Mouse (Mus musculus) thymus, postnatal 25 days (tissue): ENCODE results near the gene Olfr1555-ps1.
"Not testable (repeated sequence)": the region's sequence is repeated elsewhere in the genome, so short reads cannot be mapped to it uniquely, and the experiment has no call there.

Experiments used
- DNase-seq: peaks from one replicate; pipeline ENCODE4 v3.0.0; 2022

Olfr1555-ps1 gene

GRCm38 (mm10) chr19:12170062-12170599 is at the start of gene Olfr1555-ps1:
TSS of gene Olfr1555-ps1 (minus strand) at chr19:12170112.
- DNase-seq = not testable (repeated sequence)

DNA sequence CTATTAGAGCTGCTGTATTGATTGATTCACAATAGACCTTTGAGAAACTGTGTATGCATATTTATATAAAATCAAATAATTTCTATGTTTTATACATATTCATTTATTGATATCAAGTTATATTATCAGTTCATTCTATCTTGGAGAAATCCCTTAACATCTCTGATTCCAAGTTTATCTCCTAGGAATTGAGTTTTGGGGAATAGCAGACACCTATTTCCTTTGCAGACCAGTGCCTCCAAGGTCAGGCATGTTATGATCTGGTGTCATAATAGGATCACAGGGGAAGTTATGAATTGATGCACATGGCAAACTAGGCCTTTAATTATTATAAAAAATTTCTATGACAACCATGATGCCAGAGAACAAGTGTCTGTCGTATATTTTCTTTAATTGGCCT is 30.4 kb upstream of the Olfr1555-ps1 start, which contains the start of gene Olfr1431:
TSS of gene Olfr1431 (plus strand) at position 301 of the 400 bp plus-strand sequence.
- no peak for DNase-seq

DNA sequence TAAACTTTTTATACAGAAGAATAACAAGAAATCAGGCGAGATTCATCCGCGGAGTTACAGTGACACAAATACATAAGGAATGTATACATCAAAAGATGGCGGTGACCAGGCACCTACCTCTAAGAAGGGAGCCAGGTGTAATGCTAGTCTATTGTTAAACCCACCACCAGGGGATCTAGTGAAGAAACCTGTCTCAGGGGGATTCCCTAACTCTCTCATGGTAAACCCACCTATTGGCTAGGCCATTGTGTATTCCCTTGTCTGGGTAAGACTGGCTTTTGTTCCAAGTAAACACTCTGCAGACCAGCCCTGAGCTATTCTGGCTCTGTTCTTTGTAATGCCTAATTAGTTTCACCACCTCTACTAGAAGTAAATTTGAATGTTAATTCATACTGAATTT is 29.2 kb upstream of the Olfr1555-ps1 start:
- DNase-seq = not testable (repeated sequence)

DNA sequence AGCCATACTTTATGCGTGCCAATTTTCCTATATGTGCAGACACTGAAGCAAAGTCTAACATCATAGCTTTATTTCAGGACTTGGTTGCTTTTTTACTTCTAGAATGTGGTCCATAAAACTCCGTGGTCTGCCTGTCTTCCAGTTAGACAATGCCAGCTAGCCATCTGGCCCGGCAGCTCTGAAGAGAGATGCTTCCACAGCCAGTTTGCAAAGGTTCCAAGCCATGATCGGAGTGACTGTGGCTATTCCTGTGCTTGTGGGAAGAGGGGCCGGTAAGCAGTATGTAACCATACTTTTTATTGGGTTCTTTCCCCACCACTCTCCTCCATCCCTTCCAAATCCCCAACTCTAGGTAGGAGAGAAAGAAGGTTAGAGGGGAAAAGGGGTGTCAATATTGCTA is 5.5 kb upstream of the Olfr1555-ps1 start:
- DNase-seq = not testable (repeated sequence)

DNA sequence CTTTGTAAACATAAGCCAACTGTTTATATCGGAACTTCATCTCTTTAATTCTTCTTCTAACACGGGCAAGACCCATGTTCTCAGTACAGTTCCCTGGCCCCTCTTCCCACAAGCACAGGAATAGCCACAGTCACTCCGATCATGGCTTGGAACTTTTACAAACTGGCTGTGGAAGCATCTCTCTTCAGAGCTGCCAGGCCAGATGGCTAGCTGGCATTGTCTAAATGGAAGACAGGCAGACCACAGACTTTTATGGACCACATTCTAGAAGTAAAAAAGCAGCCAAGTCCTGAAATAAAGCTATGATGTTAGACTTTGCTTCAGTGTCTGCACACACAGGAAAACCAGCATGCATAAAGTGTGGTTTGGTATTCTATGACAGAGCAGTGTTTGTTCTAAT is 24.5 kb downstream of the Olfr1555-ps1 start:
- no peak for DNase-seq

DNA sequence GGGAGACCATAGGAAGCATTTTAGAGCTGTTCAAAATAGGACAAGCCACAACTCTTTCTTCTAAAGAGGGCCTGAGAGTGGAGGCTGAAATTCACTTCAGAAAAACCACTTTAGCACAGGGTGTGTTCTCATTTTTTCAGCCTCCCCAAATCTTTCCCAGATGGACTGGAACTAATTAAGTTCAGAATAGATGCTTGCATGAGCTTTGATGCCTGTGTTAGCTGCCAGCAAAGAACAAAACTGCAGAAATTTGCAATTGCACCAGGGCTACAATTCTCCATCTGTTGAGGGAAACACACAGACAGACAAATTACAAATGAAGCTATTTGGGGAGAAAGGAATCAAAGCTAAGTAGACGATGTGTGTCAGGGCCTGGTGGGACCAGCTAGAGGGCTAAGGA is 26.6 kb downstream of the Olfr1555-ps1 start:
- no peak for DNase-seq

- DNase-seq = no peak
Measured at GRCm38 (mm10) chr19:12134289-12134688, 35.6 kb downstream of the Olfr1555-ps1 start.

GRCm38 (mm10) chr19:12123103-12123502 is 46.8 kb downstream of the Olfr1555-ps1 start, which contains the start of gene Olfr76:
TSS of gene Olfr76 (minus strand) at chr19:12123203.
- DNase-seq = no peak

DNA sequence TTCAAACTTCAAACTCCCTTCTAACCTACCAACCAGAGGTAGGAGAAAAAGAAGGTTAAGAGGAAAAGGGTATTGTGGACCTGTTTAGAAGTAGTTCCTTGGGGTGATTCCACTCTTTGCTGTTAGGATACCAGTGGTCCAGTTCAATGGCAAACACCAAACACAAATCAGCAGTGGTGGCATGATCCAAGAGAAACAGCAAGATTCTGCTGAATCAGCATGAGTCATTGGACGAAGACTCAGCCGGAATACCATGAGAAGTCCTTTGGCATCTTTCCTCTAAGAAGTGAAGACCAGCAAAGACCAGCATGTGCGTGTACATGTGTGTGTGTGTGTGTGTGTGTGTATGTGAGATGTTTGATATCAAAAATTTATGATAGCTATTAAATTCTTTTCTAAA is 53.4 kb downstream of the Olfr1555-ps1 start:
- no peak for DNase-seq

- no peak for DNase-seq
Measured at GRCm38 (mm10) chr19:12115797-12116196, 54.1 kb downstream of the Olfr1555-ps1 start, which contains the start of gene Olfr1428. TSS of gene Olfr1428 (minus strand) at chr19:12115897.
